Mouse (Mus musculus) left cerebral cortex, adult 9 months (tissue): ENCODE measurements around the gene Cbfa2t2.

Experiments
- DNase-seq, 2 experiments: peaks; one replicate each; pipeline ENCODE4 v3.0.0; 2022; ENCODE audit warnings: low spot score in 2 of 2

Cbfa2t2 gene

GRCm38 (mm10) chr2:154538710-154539109 lies 102.4 kb downstream of the Cbfa2t2 start:
- no peak for DNase-seq

GRCm38 (mm10) chr2:154539720-154540119 lies 103.4 kb downstream of the Cbfa2t2 start:
- peak in 1 of 2 experiments; percentile 69 for DNase-seq

- no peak for DNase-seq
Observed at GRCm38 (mm10) chr2:154541630-154542029, 105.3 kb downstream of the Cbfa2t2 start.

GRCm38 (mm10) chr2:154543567-154544347 lies 107.5 kb downstream of the Cbfa2t2 start:
- peak; percentile 71 to 79 for DNase-seq

GRCm38 (mm10) chr2:154546711-154547110 lies 110.4 kb downstream of the Cbfa2t2 start, which contains the start of gene 1700003F12Rik:
Gene 1700003F12Rik, plus strand, starts transcription at chr2:154547085.
- DNase-seq, result no peak

GRCm38 (mm10) chr2:154548688-154549087 lies 112.4 kb downstream of the Cbfa2t2 start:
- DNase-seq, result no peak

GRCm38 (mm10) chr2:154549127-154549885 lies 113.0 kb downstream of the Cbfa2t2 start:
- peak in 1 of 2 experiments; percentile 56 for DNase-seq

- DNase-seq, result no peak
Observed at GRCm38 (mm10) chr2:154549886-154550189, 113.6 kb downstream of the Cbfa2t2 start.

GRCm38 (mm10) chr2:154550937-154551336 lies 114.7 kb downstream of the Cbfa2t2 start:
- no peak for DNase-seq

- no peak for DNase-seq
Observed at GRCm38 (mm10) chr2:154551476-154551875, 115.2 kb downstream of the Cbfa2t2 start, which contains the start of gene Actl10. Gene Actl10, plus strand, starts transcription at chr2:154551776.

- no peak for DNase-seq
Observed at GRCm38 (mm10) chr2:154551927-154552326, 115.6 kb downstream of the Cbfa2t2 start.

- peak in 1 of 2 experiments; percentile 65 for DNase-seq
Observed at GRCm38 (mm10) chr2:154552424-154552907, 116.2 kb downstream of the Cbfa2t2 start.

- peak; percentile 70 to 80 for DNase-seq
Observed at GRCm38 (mm10) chr2:154555235-154555634, 119.0 kb downstream of the Cbfa2t2 start.

- peak in 1 of 2 experiments; percentile 66 for DNase-seq
Observed at GRCm38 (mm10) chr2:154557184-154557832, 121.0 kb downstream of the Cbfa2t2 start.

- DNase-seq, result peak in 1 of 2 experiments; percentile 59
Observed at GRCm38 (mm10) chr2:154558264-154559039, 122.2 kb downstream of the Cbfa2t2 start, which contains the start of gene Necab3. Gene Necab3, minus strand, starts transcription at chr2:154558890.

GRCm38 (mm10) chr2:154563612-154564170 lies 127.4 kb downstream of the Cbfa2t2 start:
- no peak for DNase-seq

- DNase-seq, result peak in 1 of 2 experiments; percentile 48
Observed at GRCm38 (mm10) chr2:154565562-154565961, 129.3 kb downstream of the Cbfa2t2 start.

GRCm38 (mm10) chr2:154566641-154567040 lies 130.4 kb downstream of the Cbfa2t2 start:
- DNase-seq, result no peak

GRCm38 (mm10) chr2:154567766-154568165 lies 131.5 kb downstream of the Cbfa2t2 start:
- DNase-seq, result no peak

- DNase-seq, result no peak
Observed at GRCm38 (mm10) chr2:154568329-154569070, 132.2 kb downstream of the Cbfa2t2 start.
